Mouse (Mus musculus) ES-Bruce4 (cell line): ENCODE results near the gene Dennd2a.

Experiments
- CTCF ChIP-seq: IDR thresholded peaks from one replicate; pipeline ENCODE4 v1.8.1; 2011; ENCODE audit warnings: low read depth, low read length
- POLR2A ChIP-seq: IDR thresholded peaks from one replicate; pipeline ENCODE4 v1.8.1; 2011; ENCODE audit warnings: low read length; ENCODE audit not compliant: insufficient read depth

DNA sequence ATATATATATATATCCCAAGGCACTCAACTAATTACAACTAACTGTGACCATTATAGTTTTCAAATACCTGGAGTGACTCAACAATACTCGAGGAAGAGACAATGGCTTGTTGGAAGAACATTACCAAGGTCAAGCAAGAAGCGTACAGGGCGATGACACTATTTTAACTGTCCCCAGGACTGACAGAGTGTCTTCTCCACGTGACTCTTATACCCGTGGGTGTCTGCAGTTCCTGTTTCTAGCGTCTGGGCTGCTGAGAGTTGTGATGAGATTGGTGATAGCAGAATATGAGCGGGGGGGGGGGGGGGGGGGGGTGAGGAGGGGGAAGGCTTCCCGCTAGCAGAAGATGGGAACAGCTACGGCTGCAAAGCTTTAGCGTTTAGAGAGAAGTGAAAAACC is 30.9 kb downstream of the Dennd2a start:
- TF ChIP-seq CTCF (no peak), POLR2A (no peak)
